In genomic region chr15:56604266-56604665, GRCm38 (mm10) we compare ENCODE assay signal across 14 mouse cellular contexts.
"Had no signal": no experiment of that assay in that cellular context is flagged by ENCODE, and none has a peak within 500 bp of the region (broad histone marks: within the 10 kb centered on the region; RNA-seq: fewer than 3 reads in every experiment).

No protein-coding gene starts in this region.

- DNase-seq: cerebellum, adult 8-10 months; cerebellum, adult 9-10 months; cerebellum, adult 9-11 months; cerebellum, postnatal 36 days; embryo, embryonic 11 days; forebrain, postnatal 0 days; gastrocnemius, adult 2 months; gastrocnemius, postnatal 10 days; gastrocnemius, postnatal 14 days; gastrocnemius, postnatal 25 days; gastrocnemius, postnatal 36 days; heart, adult 11 months; heart, adult 18-20 months; heart, adult 2 months had no signal
